Mouse (Mus musculus): ENCODE measurements around the gene Gins2. TPM values are rescaled to one million over a fixed set of nuclear protein-coding genes. Genes with fewer than 3 reads are reported as not detected.

The Gins2 gene
- polyA plus RNA-seq, 1 experiment: 6.9 TPM

DNA sequence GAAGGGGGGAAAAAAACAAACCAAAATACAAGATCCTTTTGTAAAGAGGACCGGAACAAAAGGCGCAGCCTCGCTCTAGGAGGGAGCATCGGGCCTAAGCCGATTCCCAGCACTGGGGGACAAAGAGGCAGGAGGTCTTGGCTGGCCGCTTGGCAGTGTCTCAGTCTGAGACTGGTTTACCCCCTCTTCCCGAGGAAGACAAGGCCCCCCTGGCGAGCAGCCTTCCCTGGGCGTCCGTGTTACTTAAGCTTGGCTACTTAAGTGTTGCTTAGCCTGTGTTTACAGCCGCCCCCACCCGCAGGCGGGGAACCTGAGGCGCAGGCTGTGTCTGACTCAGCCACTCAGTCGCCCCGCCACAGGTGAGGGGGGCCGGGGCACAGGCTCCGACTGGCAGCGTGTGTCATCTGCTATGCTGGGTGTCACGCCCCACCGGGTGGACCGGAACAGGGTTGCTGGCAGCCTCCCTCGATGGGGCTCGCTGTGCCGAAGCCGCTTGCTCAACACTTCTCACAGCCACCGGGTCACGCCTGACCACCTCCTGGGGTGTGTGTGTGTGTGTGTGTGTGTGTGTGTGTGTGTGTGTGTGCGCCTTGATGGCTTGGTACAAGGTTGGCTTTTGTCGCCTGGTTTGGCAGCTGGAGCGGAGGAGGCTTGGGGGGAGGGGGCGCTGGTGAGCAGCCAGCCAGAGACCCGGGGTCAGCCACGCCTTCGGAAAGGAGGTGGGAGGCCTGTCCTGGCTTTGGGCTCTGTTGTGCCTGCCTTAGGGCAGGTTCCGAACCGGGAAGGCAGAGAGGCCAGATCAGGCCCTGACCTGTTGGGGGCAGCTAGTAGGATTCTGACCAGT lies 50.5 kb downstream of the Gins2 start:
- Histone ChIP-seq H3K27me3 (replicated peaks; ENCODE audit: control insufficient read depth, insufficient read depth, low read length) (no peaks in the 10 kb centered on the region), H3K36me3 (ENCODE audit: control insufficient read depth, insufficient read depth, low read length) (no peaks in the 10 kb centered on the region), H3K4me1 (ENCODE audit: control insufficient read depth, insufficient read depth, low read length) (peaks cover 36% of the 10 kb centered on the region), H3K4me3 (ENCODE audit: insufficient read depth, low read depth, low read length) (peak overlapping the region; percentile 70), H3K27ac (ENCODE audit: insufficient read depth, low read depth, low read length) (peak overlapping the region; percentile 87)
- 18% methylated on average over 37 of the region's 37 CpGs for WGBS
- DNase-seq: peak; percentile 96
- TF ChIP-seq CTCF (conservative IDR thresholded peaks at IDR 0.05; ENCODE audit: insufficient read depth, insufficient read length, low read depth, low read length) (0 out of 2 replicates have a peak, but pooled peaks have one; percentile 0), POLR2A (IDR thresholded peaks at IDR 0.05; ENCODE audit: low read depth, low read length) (no peak)

DNA sequence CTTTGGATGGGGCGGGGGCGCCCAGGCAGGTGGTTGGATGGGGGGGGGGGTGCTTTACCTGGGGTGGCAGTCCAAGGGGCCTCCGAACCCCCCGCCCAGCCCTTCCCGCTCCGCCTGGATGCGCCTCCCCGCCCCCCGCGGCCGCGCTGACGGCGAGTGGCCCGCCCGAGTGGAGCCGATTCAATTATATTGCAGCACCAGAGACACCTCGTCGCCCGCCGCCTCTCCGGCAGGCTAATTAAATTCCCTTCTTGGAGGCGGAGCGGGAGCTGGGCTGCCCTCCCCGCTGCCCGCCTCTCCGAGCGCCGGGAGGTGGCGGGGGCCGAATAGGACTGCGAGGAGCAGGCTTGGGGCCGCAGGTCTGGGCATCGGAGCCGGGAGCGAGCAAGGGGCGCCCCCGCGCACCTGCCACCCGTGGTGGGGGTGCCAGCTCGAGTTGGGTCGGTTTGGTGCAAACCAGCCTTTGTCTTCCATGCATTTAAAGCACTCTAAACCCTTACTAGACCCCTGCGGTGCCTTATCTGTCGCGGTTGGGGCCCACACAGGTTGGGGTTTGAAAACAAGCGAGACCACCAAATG lies 51.2 kb downstream of the Gins2 start:
- peak; percentile 86 for DNase-seq
- 3% methylated on average over 45 of the region's 46 CpGs for WGBS

DNA sequence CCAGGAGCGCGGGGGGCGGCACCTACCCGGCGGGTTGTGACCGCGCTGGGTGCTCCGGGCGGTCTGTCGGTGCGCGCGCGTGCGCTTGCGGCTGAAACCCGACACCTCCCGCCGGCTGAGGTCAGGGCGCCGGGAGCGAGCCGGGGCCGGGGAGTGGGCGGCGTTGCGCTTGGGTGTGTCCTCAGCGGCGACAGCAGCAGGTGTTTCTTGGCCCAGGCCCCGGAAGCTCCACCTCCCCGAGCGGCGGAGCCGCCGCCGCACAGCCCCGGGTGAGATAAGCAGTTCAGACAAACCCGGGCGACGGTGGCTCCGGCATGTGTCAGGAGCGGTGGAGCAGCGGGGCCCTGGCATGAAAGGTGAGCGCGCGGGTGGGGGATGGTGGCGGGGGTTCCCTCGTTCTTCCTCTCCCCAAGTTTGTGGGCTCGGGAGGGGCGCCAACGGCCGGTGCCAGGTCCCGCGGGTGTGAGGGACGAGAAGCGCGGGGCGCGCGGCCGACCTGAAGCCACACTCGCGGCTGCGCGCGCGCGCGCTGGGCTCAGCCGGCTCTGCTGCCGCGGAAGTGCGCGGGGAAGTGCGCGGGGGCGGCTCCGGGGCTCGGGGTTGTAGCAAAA lies 51.8 kb downstream of the Gins2 start:
- peak overlapping the region; percentile 65 for H3K27ac ChIP-seq (ENCODE audit: insufficient read depth, low read depth, low read length)

More for the DNA sequence above, 51.2 kb downstream of the Gins2 start:
- peak overlapping the region; percentile 87 for H3K27ac ChIP-seq (ENCODE audit: insufficient read depth, low read depth, low read length)
- peak overlapping the region; percentile 70 for H3K4me3 ChIP-seq (ENCODE audit: insufficient read depth, low read depth, low read length)
- peaks cover 32% of the 10 kb centered on the region for H3K4me1 ChIP-seq (ENCODE audit: control insufficient read depth, insufficient read depth, low read length)
- no peaks in the 10 kb centered on the region for H3K27me3 ChIP-seq (replicated peaks; ENCODE audit: control insufficient read depth, insufficient read depth, low read length)
- no peaks in the 10 kb centered on the region for H3K36me3 ChIP-seq (ENCODE audit: control insufficient read depth, insufficient read depth, low read length)
- TF ChIP-seq CTCF (conservative IDR thresholded peaks at IDR 0.05; ENCODE audit: insufficient read depth, insufficient read length, low read depth, low read length): no peak

DNA sequence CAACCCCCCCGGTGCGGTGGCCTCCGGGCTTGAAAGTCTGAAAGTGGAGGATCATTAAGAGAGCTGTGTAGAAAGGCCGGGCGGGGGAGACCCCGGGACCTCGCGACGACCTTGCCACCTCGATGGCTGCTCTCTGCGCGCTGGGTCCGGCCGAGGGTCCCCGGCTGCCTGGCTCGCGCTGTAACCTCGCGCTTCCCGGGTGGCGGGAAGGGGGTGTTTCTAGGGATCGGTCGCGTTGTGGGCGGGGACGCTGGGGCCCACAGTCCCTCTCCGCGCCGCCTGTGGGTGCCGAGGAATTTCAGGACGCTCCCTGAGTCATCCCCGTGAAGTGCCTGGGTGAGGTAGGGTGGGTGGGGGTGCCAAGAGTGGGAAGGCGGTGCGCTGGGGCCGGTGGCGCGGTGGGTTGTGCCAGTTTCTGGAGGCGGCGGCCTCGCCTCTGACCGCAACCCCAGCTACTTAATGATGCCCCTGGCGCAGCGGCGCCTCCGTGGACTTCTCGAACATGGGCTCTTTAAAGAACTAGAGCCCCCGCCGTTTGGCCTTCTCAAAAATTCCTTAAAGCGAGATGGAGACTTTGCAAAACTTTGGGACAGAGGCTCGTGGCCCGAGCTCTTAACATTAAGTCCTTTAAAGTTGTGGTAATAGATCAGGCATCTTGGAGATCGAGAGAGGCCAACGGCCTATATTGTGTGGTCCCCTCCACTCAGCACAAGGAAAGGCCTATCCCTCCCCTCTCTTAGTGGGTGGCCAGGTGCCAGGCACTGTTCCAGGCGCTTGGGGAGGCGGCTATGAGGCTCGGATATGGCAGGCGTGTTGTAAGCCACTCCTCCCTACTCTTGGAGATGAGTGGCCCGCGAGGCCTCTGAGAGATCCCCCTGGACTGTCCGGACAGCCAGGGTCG lies 52.5 kb downstream of the Gins2 start:
- DNase-seq: no peak
- peak overlapping the region; percentile 65; the same call in 1 of the 2 replicates for H3K27ac ChIP-seq (ENCODE audit: insufficient read depth, low read depth, low read length)
- H3K36me3 ChIP-seq (ENCODE audit: control insufficient read depth, insufficient read depth, low read length): no peaks in the 10 kb centered on the region
- peak overlapping the region; percentile 70 for H3K4me3 ChIP-seq (ENCODE audit: insufficient read depth, low read depth, low read length)
- 1% methylated on average over 61 of the region's 61 CpGs for WGBS
- TF ChIP-seq CTCF (conservative IDR thresholded peaks at IDR 0.05; ENCODE audit: insufficient read depth, insufficient read length, low read depth, low read length) (no peak), POLR2A (IDR thresholded peaks at IDR 0.05; ENCODE audit: low read depth, low read length) (no peak)
- peaks cover 24% of the 10 kb centered on the region for H3K4me1 ChIP-seq (ENCODE audit: control insufficient read depth, insufficient read depth, low read length)
- H3K27me3 ChIP-seq (replicated peaks; ENCODE audit: control insufficient read depth, insufficient read depth, low read length): no peaks in the 10 kb centered on the region

More for the DNA sequence above, 51.8 kb downstream of the Gins2 start:
- H3K36me3 ChIP-seq (ENCODE audit: control insufficient read depth, insufficient read depth, low read length): no peaks in the 10 kb centered on the region
- TF ChIP-seq CTCF (conservative IDR thresholded peaks at IDR 0.05; ENCODE audit: insufficient read depth, insufficient read length, low read depth, low read length) (no peak), POLR2A (IDR thresholded peaks at IDR 0.05; ENCODE audit: low read depth, low read length) (no peak)
- H3K4me1 ChIP-seq (ENCODE audit: control insufficient read depth, insufficient read depth, low read length): peaks cover 31% of the 10 kb centered on the region
- DNase-seq: peak; percentile 92
- WGBS: 1% methylated on average over 76 of the region's 79 CpGs
- peak overlapping the region; percentile 70 for H3K4me3 ChIP-seq (ENCODE audit: insufficient read depth, low read depth, low read length)
- no peaks in the 10 kb centered on the region for H3K27me3 ChIP-seq (replicated peaks; ENCODE audit: control insufficient read depth, insufficient read depth, low read length)

DNA sequence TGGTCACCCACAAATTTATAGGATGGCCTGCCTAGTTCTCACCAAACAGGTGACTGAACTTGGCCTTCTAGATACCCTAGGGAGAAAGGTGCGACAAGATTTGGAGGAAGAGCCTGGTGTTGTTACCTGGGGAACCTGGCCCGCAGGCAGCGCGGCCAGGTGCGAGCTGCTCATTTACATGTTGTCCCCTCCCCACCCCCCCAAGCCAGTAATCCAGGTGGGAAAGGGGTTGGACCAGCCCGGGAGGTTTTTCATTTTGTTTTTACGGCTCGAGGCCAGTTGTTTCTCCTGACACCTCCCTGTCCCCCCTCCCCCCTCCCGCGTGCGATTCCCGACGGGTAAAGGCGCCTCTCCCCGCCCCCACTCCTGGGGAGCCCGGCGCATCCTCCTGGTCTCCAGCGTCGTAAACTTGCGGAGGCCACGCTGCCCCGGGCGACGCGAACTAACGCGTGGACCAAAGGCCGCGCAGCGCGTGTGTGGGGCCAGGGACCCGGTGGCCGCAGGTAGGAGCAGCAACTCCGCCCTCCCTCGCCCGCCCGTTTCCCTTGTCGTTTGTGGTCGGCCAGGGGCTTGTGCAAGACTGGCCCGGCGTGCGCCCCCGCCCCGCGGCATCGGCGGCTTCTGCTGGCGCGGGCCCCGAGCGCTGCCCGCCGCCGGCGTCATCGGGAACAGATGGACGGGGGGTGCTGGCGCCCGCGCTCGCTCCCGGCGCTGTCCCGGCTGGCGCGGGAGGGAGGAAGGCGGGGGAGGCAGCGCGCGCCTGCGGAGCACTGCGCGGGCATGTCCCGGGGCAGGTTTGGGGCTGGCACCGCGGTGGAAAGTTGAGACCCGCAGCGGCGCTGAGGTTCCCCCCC lies 53.4 kb downstream of the Gins2 start:
- no peaks in the 10 kb centered on the region for H3K36me3 ChIP-seq (ENCODE audit: control insufficient read depth, insufficient read depth, low read length)
- 1% methylated on average over 76 of the region's 79 CpGs for WGBS
- DNase-seq: no peak
- no peaks in the 10 kb centered on the region for H3K27me3 ChIP-seq (replicated peaks; ENCODE audit: control insufficient read depth, insufficient read depth, low read length)
- H3K27ac ChIP-seq (ENCODE audit: insufficient read depth, low read depth, low read length): no peak overlapping the region
- peak overlapping the region; percentile 70 for H3K4me3 ChIP-seq (ENCODE audit: insufficient read depth, low read depth, low read length)
- H3K4me1 ChIP-seq (ENCODE audit: control insufficient read depth, insufficient read depth, low read length): peaks cover 21% of the 10 kb centered on the region; the same call in 1 of the 2 replicates
- no peak for TF ChIP-seq CTCF (conservative IDR thresholded peaks at IDR 0.05; ENCODE audit: insufficient read depth, insufficient read length, low read depth, low read length)
- TF ChIP-seq POLR2A (IDR thresholded peaks at IDR 0.05; ENCODE audit: low read depth, low read length): no peak
